Mouse (Mus musculus) C2C12 (cell line): ENCODE measurements around the gene Pmpca. TPM values are rescaled to one million over a fixed set of nuclear protein-coding genes. Genes with fewer than 3 reads are reported as not detected.

Experiments
- H3K27me3 ChIP-seq: one replicate; pipeline ENCODE4 v1.6.1; 2011; ENCODE audit not compliant: control insufficient read depth, insufficient read depth, insufficient read length
- H3K36me3 ChIP-seq: one replicate; pipeline ENCODE4 v1.6.1; 2011; ENCODE audit not compliant: control insufficient read depth, insufficient read depth
- H3K4me3 ChIP-seq: one replicate; pipeline ENCODE4 v1.5.1; 2011; ENCODE audit warnings: mild to moderate bottlenecking, control low read depth; ENCODE audit not compliant: poor library complexity, insufficient read depth, severe bottlenecking
- H3K79me2 ChIP-seq: one replicate; pipeline ENCODE4 v1.6.1; 2011; ENCODE audit not compliant: control insufficient read depth, insufficient read depth
- H3K79me3 ChIP-seq: one replicate; pipeline ENCODE4 v1.6.1; 2011; ENCODE audit warnings: low read depth, control low read depth
- H3ac ChIP-seq: one replicate; pipeline ENCODE3; 2011; ENCODE audit warnings: low read depth; ENCODE audit not compliant: control insufficient read depth, insufficient read length
- CEBPB ChIP-seq: IDR thresholded peaks from one replicate; pipeline ENCODE4 v1.6.1; 2011; ENCODE audit warnings: low read depth, mild to moderate bottlenecking, control low read depth, moderate library complexity
- CTCF ChIP-seq: IDR thresholded peaks from one replicate; pipeline ENCODE4 v1.5.1; 2011; ENCODE audit not compliant: control insufficient read depth, insufficient read depth, insufficient read length
- FOSL1 ChIP-seq: IDR thresholded peaks from one replicate; pipeline ENCODE4 v1.8.0; 2011; ENCODE audit warnings: mild to moderate bottlenecking, low read length; ENCODE audit not compliant: poor library complexity, insufficient read depth, severe bottlenecking
- MAX ChIP-seq: IDR thresholded peaks from one replicate; pipeline ENCODE4 v1.6.1; 2011; ENCODE audit warnings: mild to moderate bottlenecking, control low read depth
- MYOD1 ChIP-seq: IDR thresholded peaks from one replicate; pipeline ENCODE4 v1.6.1; 2011; ENCODE audit warnings: low read depth; ENCODE audit not compliant: control insufficient read depth, insufficient read length
- MYOG ChIP-seq: IDR thresholded peaks from one replicate; pipeline ENCODE4 v1.6.1; 2011; ENCODE audit not compliant: control insufficient read depth, insufficient read length; ENCODE audit errors: extremely low read depth
- USF1 ChIP-seq: IDR thresholded peaks from one replicate; pipeline ENCODE4 v1.6.1; 2011; ENCODE audit warnings: low read depth, mild to moderate bottlenecking, control low read depth, moderate library complexity
- polyA plus RNA-seq: library from polyadenylated mRNA; unstranded; fragments of >200 nt; fragmentation: generic; extraction: Trizol; gene quantifications from one replicate; pipeline ENCODE4 v1.2.1, GENCODE M21; 2012; ENCODE audit warnings: missing spikeins

Gene Pmpca
- polyA plus RNA-seq, 1 experiment: 93.8 TPM

DNA sequence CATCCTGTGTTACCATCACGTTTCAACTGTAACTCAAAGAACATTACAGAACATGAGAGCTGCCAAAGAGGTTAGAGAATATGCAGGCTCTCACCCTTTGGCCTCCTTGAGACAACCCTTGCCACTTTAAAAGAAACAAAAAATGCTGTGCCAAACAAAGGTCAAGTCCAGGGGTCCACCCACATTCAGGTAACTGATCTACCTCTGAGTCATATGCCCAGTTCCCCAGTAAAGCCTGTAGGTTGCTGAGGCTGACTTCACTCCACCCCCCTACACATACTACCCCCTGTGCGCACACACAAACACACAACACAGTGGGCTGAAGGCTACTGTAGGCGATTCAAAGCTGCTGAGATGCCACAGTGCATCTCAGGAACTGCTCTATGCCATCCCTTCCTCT lies 1.4 kb upstream of the Pmpca start:
- no peaks in the 10 kb centered on the region for H3K27me3 ChIP-seq
- no peak overlapping the region for H3K4me3 ChIP-seq
- H3K79me2 ChIP-seq: peaks cover 66% of the 10 kb centered on the region
- H3K36me3 ChIP-seq: peaks cover 78% of the 10 kb centered on the region
- peaks cover 44% of the 10 kb centered on the region for H3K79me3 ChIP-seq
- peak overlapping the region; percentile 8 for H3ac ChIP-seq
- no peak for TF ChIP-seq MYOG
- no peak for TF ChIP-seq MAX
- TF ChIP-seq FOSL1: no peak
- no peak for TF ChIP-seq MYOD1
- TF ChIP-seq USF1: no peak

DNA sequence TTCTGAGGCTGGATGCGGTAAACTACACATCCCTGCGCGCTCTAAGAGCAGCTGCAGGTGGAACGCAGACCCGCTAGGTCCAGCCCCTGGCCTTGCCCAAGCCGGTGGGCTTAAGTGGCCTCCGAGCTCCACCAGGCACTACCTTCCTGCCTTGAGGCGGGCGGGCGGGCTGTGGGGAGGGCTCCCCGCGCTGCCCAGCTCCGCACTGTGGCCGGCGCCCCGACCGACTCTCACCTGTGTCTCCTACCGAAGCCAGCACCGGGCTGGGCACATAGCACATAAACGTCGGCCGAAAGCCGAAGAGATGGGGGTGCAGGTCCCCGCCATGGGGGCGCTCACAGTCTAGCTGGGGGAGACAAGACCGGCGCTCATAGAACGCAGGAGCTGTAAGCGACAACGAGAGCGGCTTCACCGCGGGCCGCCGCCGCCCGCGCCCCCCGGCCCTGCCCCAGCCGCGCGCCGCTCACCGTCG lies 421 bp upstream of the Pmpca start:
- peak overlapping the region; percentile 99 for H3ac ChIP-seq
- H3K36me3 ChIP-seq: peaks cover 79% of the 10 kb centered on the region
- TF ChIP-seq USF1: no peak
- TF ChIP-seq MYOD1: no peak
- TF ChIP-seq CEBPB: no peak
- no peak for TF ChIP-seq MAX
- no peak for TF ChIP-seq MYOG
- no peak for TF ChIP-seq CTCF
- no peak for TF ChIP-seq FOSL1
- H3K4me3 ChIP-seq: peak overlapping the region; percentile 93
- no peaks in the 10 kb centered on the region for H3K27me3 ChIP-seq
- H3K79me2 ChIP-seq: peaks cover 66% of the 10 kb centered on the region
- H3K79me3 ChIP-seq: peaks cover 44% of the 10 kb centered on the region

DNA sequence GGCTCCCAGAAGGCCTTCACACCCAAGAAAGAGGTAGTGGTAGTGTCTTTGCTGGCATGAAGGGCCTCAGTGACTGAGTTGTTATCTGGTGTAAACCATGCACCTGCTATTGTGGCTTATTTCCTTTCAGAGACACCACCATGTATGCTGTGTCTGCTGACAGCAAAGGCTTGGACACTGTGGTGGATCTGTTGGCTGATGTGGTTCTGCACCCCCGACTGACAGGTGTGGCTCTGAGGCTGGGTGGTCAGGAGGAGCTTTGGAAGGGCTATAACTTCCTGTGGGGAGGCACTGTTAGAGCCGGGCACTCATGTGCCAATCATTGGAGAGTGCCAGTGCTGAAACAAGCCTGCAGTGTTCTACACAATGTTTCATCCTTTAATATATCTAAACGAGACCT lies 1.8 kb downstream of the Pmpca start:
- Histone ChIP-seq H3K27me3 (no peaks in the 10 kb centered on the region), H3ac (peak overlapping the region; percentile 1), H3K79me2 (peaks cover 59% of the 10 kb centered on the region), H3K4me3 (no peak overlapping the region), H3K36me3 (peaks cover 79% of the 10 kb centered on the region), H3K79me3 (peaks cover 44% of the 10 kb centered on the region)
- no peak for TF ChIP-seq CTCF
- no peak for TF ChIP-seq CEBPB
- no peak for TF ChIP-seq MYOG
- TF ChIP-seq USF1: no peak
- no peak for TF ChIP-seq FOSL1
- TF ChIP-seq MAX: no peak
- TF ChIP-seq MYOD1: no peak

DNA sequence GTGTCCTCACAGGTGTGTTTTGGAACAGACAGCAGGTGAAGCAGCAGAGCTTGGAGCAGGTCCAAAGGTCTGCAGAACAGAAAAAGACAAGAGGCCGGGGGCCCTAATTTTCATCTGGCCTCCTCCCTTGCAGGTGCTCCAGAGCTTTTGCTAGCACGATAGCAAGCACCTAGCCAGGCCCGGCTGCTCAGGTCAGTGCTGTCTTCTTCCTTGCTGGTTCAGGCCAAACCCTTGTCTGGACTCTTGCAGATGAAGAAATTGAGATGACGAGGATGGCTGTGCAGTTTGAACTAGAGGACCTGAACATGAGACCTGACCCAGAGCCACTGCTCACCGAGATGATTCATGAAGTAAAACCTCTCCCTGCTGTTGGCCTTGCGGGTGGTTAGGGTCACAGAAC lies 2.5 kb downstream of the Pmpca start:
- no peak for TF ChIP-seq CTCF
- TF ChIP-seq MYOD1: no peak
- H3K4me3 ChIP-seq: no peak overlapping the region
- peaks cover 79% of the 10 kb centered on the region for H3K36me3 ChIP-seq
- peaks cover 44% of the 10 kb centered on the region for H3K79me3 ChIP-seq
- peaks cover 55% of the 10 kb centered on the region for H3K79me2 ChIP-seq
- no peaks in the 10 kb centered on the region for H3K27me3 ChIP-seq
- no peak overlapping the region for H3ac ChIP-seq

- TF ChIP-seq CTCF (no peak), MYOG (no peak), MAX (no peak), FOSL1 (no peak), USF1 (no peak), CEBPB (no peak), MYOD1 (no peak)
- Histone ChIP-seq H3K27me3 (no peaks in the 10 kb centered on the region), H3K79me3 (no peaks in the 10 kb centered on the region), H3ac (no peak overlapping the region), H3K36me3 (peaks cover 64% of the 10 kb centered on the region), H3K79me2 (no peaks in the 10 kb centered on the region), H3K4me3 (no peak overlapping the region)
Measured at GRCm38 (mm10) chr2:26398978-26399377, 9.8 kb downstream of the Pmpca start.

DNA sequence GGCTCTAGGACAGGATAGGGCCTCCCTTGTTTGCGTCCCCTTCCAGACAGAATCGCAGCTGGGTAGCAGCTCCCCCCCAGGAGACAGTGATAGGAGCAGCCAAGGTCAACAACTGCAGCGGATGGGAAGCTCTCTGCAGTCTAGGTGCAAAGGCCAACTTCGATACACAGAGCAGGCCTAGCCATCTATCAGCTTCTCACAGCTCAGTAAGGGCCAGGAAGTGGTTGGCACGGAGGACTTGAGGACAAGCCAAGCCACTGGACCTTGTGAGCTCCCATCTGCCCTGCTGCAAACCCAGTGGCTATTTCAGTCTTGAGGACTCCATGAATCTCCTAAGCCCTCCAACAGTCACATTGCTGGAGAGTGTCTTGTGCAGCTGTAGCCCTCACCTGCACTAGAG lies 10.5 kb downstream of the Pmpca start:
- no peak for TF ChIP-seq CEBPB
- no peak for TF ChIP-seq MAX
- no peak for TF ChIP-seq USF1
- TF ChIP-seq MYOD1: no peak
- H3ac ChIP-seq: no peak overlapping the region
- H3K27me3 ChIP-seq: no peaks in the 10 kb centered on the region
- H3K36me3 ChIP-seq: peaks cover 58% of the 10 kb centered on the region
- no peaks in the 10 kb centered on the region for H3K79me3 ChIP-seq
- no peak overlapping the region for H3K4me3 ChIP-seq
- H3K79me2 ChIP-seq: peaks cover 2% of the 10 kb centered on the region

DNA sequence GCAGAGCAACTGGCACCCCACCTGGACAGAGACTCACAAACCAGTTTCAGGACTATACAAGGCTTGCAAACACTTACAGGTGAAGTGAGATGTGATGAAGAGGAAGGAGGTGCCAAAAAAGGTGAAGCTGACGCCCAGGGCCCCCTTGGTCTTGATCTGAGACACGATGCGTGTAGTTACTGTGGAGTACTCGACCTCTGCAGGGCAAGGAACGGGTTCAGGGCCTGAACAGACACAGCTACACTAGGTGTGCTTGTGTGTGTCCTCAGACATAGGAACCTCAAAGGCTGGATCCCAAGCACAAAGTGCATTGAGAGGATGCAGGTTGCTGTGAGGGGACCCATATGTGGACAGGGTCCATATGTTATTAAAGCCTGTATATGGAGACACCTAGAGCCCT lies 11.2 kb downstream of the Pmpca start:
- Histone ChIP-seq H3K36me3 (peaks cover 51% of the 10 kb centered on the region), H3K79me3 (peaks cover under 1% of the 10 kb centered on the region), H3K79me2 (peaks cover 8% of the 10 kb centered on the region), H3K4me3 (no peak overlapping the region), H3ac (no peak overlapping the region), H3K27me3 (no peaks in the 10 kb centered on the region)
- TF ChIP-seq FOSL1 (no peak), MYOD1 (no peak), CEBPB (no peak), MAX (no peak), USF1 (no peak), MYOG (no peak), CTCF (no peak)
